Mouse (Mus musculus): ENCODE data around the gene Iqsec1. TPM values are rescaled to one million over a fixed set of nuclear protein-coding genes. Genes with fewer than 3 reads are reported as not detected.

Iqsec1 gene
- total and polyA plus RNA-seq, 2 experiments from 2014 or later = 12.0 to 93.7 TPM

DNA sequence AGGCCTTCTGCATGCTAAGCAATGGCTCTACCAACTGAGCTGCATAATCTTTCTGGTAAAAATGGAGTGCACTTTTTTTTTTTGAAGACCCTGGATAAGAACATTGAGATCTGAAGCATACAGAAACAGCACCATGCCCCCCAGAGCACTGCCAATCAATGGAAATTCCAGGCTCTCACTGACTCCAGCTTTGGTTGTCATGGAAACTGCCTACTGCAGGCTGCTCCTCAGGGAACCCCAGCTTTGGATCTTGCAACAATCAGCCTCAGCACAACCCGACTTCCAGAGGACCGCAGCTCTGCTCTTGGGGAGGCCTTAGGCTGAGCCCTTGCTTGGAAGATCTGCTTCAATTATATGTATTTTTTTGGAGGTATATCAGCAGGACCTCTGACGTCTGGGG is 201.9 kb downstream of the Iqsec1 start:
- DNase-seq (ENCODE audit: low spot score) (no peak), ATAC-seq (ENCODE audit: insufficient read depth, low read depth) (no peak)
- H3K4me2 ChIP-seq (ENCODE audit: low read depth, low read length) = no peak overlapping the region
- no peaks in the 10 kb centered on the region for H3K27me3 ChIP-seq (ENCODE audit: control insufficient read depth, insufficient read depth, low read length)
- H3K36me3 ChIP-seq (replicated peaks; ENCODE audit: control insufficient read depth, insufficient read depth, low read length) = no peaks in the 10 kb centered on the region
- no peak overlapping the region for H3K27ac ChIP-seq (ENCODE audit: low read depth)
- H3K9ac ChIP-seq (replicated peaks; ENCODE audit: low read depth, low read length) = no peak overlapping the region
- H3K4me1 ChIP-seq (ENCODE audit: control insufficient read depth, insufficient read depth) = 0 out of 2 replicates have a peak, but pooled peaks cover 10% of the 10 kb centered on the region
- H3K4me3 ChIP-seq (ENCODE audit: low read depth, low read length) = no peak overlapping the region
- WGBS = 69% methylated on average over 3 of the region's 3 CpGs
- TF ChIP-seq CTCF (IDR thresholded peaks at IDR 0.05; ENCODE audit: low read depth) = no peak
- no peak for TF ChIP-seq EP300 (IDR thresholded peaks at IDR 0.05; ENCODE audit: low read depth)
- H3K9me3 ChIP-seq (replicated peaks; ENCODE audit: control insufficient read depth, low read length) = no peaks in the 10 kb centered on the region

- Histone ChIP-seq H3K36me3 (replicated peaks; ENCODE audit: control insufficient read depth, insufficient read depth, low read length) (no peaks in the 10 kb centered on the region), H3K9me3 (replicated peaks; ENCODE audit: control insufficient read depth, low read length) (no peaks in the 10 kb centered on the region), H3K27me3 (ENCODE audit: control insufficient read depth, insufficient read depth, low read length) (no peaks in the 10 kb centered on the region), H3K4me2 (ENCODE audit: low read depth, low read length) (no peak overlapping the region), H3K27ac (ENCODE audit: low read depth) (no peak overlapping the region), H3K4me1 (ENCODE audit: control insufficient read depth, insufficient read depth) (0 out of 2 replicates have a peak, but pooled peaks cover 15% of the 10 kb centered on the region), H3K4me3 (ENCODE audit: low read depth, low read length) (no peak overlapping the region), H3K9ac (replicated peaks; ENCODE audit: low read depth, low read length) (no peak overlapping the region)
- 65% methylated on average over 4 of the region's 4 CpGs for WGBS
- no peak for ATAC-seq (ENCODE audit: insufficient read depth, low read depth)
- no peak for DNase-seq (ENCODE audit: low spot score)
- TF ChIP-seq EP300 (IDR thresholded peaks at IDR 0.05; ENCODE audit: low read depth) = no peak
- TF ChIP-seq CTCF (IDR thresholded peaks at IDR 0.05; ENCODE audit: low read depth) = no peak
These were observed 204.5 kb downstream of the Iqsec1 start for GRCm38 (mm10) chr6:90783945-90784344.

- Histone ChIP-seq H3K27ac (ENCODE audit: low read depth) (no peak overlapping the region), H3K9ac (replicated peaks; ENCODE audit: low read depth, low read length) (no peak overlapping the region), H3K4me1 (ENCODE audit: control insufficient read depth, insufficient read depth) (0 out of 2 replicates have a peak, but pooled peaks cover 15% of the 10 kb centered on the region), H3K4me3 (ENCODE audit: low read depth, low read length) (no peak overlapping the region), H3K9me3 (replicated peaks; ENCODE audit: control insufficient read depth, low read length) (no peaks in the 10 kb centered on the region), H3K27me3 (ENCODE audit: control insufficient read depth, insufficient read depth, low read length) (no peaks in the 10 kb centered on the region), H3K36me3 (replicated peaks; ENCODE audit: control insufficient read depth, insufficient read depth, low read length) (no peaks in the 10 kb centered on the region), H3K4me2 (ENCODE audit: low read depth, low read length) (no peak overlapping the region)
- ATAC-seq (ENCODE audit: insufficient read depth, low read depth) = no peak
- no peak for TF ChIP-seq EP300 (IDR thresholded peaks at IDR 0.05; ENCODE audit: low read depth)
- no peak for TF ChIP-seq CTCF (IDR thresholded peaks at IDR 0.05; ENCODE audit: low read depth)
- no peak for DNase-seq (ENCODE audit: low spot score)
These were observed 205.3 kb downstream of the Iqsec1 start for GRCm38 (mm10) chr6:90783176-90783575.

- no peaks in the 10 kb centered on the region for H3K36me3 ChIP-seq (replicated peaks; ENCODE audit: control insufficient read depth, insufficient read depth, low read length)
- peak; percentile 60 for ATAC-seq (ENCODE audit: insufficient read depth, low read depth)
- no peaks in the 10 kb centered on the region for H3K9me3 ChIP-seq (replicated peaks; ENCODE audit: control insufficient read depth, low read length)
- no peak overlapping the region; the same call in 1 of the 2 replicates for H3K27ac ChIP-seq (ENCODE audit: low read depth)
- H3K4me2 ChIP-seq (ENCODE audit: low read depth, low read length) = no peak overlapping the region; the same call in 1 of the 2 replicates
- H3K4me1 ChIP-seq (ENCODE audit: control insufficient read depth, insufficient read depth) = 0 out of 2 replicates have a peak, but pooled peaks cover 15% of the 10 kb centered on the region
- no peak overlapping the region for H3K9ac ChIP-seq (replicated peaks; ENCODE audit: low read depth, low read length)
- 44% methylated on average over 19 of the region's 19 CpGs for WGBS
- DNase-seq (ENCODE audit: low spot score) = peak; percentile 53
- TF ChIP-seq EP300 (IDR thresholded peaks at IDR 0.05; ENCODE audit: low read depth) = no peak
- no peak for TF ChIP-seq CTCF (IDR thresholded peaks at IDR 0.05; ENCODE audit: low read depth)
- H3K4me3 ChIP-seq (ENCODE audit: low read depth, low read length) = no peak overlapping the region
- H3K27me3 ChIP-seq (ENCODE audit: control insufficient read depth, insufficient read depth, low read length) = no peaks in the 10 kb centered on the region
These were observed 206.3 kb downstream of the Iqsec1 start for GRCm38 (mm10) chr6:90781921-90782770.

GRCm38 (mm10) chr6:90780532-90780931 is 208.0 kb downstream of the Iqsec1 start:
- H3K9ac ChIP-seq (replicated peaks; ENCODE audit: low read depth, low read length) = no peak overlapping the region
- no peak for TF ChIP-seq CTCF (IDR thresholded peaks at IDR 0.05; ENCODE audit: low read depth)
- no peak for TF ChIP-seq EP300 (IDR thresholded peaks at IDR 0.05; ENCODE audit: low read depth)
- no peaks in the 10 kb centered on the region for H3K27me3 ChIP-seq (ENCODE audit: control insufficient read depth, insufficient read depth, low read length)
- WGBS = 40% methylated on average over 2 of the region's 2 CpGs
- H3K27ac ChIP-seq (ENCODE audit: low read depth) = no peak overlapping the region
- DNase-seq (ENCODE audit: low spot score) = no peak
- H3K36me3 ChIP-seq (replicated peaks; ENCODE audit: control insufficient read depth, insufficient read depth, low read length) = no peaks in the 10 kb centered on the region
- H3K4me3 ChIP-seq (ENCODE audit: low read depth, low read length) = no peak overlapping the region
- H3K9me3 ChIP-seq (replicated peaks; ENCODE audit: control insufficient read depth, low read length) = no peaks in the 10 kb centered on the region
- 0 out of 2 replicates have a peak, but pooled peaks cover 15% of the 10 kb centered on the region for H3K4me1 ChIP-seq (ENCODE audit: control insufficient read depth, insufficient read depth)
- ATAC-seq (ENCODE audit: insufficient read depth, low read depth) = no peak
- H3K4me2 ChIP-seq (ENCODE audit: low read depth, low read length) = no peak overlapping the region

Measured in heart, postnatal 0 days (tissue).